Mouse (Mus musculus): ENCODE results near the gene Ccr7.

Gene Ccr7

DNA sequence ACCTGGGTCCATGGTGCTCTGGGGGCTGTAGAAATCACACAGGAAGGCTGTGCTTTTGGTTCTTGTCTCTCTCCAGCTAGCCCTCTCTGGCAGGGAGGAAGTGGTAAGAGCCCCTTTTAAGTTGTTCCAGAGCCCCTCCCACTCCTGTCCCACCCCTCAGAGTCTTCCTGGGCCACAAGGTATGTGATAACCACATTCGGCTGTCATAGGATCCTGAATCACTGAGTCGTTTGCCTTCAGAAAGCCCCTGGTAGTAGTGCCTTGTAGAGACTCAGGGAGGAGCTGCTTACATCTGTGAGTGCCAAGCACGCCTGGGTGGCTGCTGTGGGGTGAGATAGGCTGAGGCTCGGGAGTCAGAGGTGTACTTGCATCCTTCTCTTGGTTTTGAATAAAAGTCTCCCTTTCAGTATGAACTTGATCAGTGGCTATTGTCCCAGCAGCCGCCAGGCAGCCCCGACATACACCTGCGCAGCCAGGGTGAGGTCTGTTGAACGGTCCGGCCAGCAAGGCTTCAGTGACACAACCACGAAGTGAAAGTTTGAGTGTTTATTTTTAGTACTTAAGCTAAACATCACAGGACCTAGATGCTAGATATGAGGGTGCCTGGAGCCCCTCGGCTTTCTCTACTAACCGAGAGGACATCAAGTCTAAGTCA lies at the start of gene Ccr7:
Gene Ccr7 (minus strand): TSS at position 91 of the 655 bp plus-strand sequence.
- peak; percentile 91 for DNase-seq (ENCODE audit: low read depth)

DNA sequence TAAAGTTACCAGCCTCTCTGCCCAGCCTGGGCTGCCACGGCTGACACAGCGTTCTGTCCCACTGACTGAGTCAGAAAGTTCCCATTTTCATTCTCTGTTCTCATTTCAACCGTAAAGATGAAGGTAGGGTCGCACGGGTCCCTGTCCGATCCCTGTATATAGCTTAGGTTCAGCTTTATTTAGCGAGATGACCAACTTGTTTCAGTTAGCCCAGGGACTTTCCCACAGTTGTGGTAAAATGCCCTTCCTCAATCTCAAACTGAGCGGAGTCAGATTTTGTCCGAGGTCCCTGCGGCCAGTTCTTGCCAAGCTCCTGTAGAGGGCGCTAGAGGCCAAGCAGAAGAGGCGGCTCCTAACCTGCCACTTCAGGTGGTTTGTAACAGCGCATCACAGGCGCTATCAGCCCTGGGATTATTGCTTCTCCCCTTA lies 34.3 kb upstream of the Ccr7 start:
- DNase-seq (ENCODE audit: low read depth): peak; percentile 90

DNA sequence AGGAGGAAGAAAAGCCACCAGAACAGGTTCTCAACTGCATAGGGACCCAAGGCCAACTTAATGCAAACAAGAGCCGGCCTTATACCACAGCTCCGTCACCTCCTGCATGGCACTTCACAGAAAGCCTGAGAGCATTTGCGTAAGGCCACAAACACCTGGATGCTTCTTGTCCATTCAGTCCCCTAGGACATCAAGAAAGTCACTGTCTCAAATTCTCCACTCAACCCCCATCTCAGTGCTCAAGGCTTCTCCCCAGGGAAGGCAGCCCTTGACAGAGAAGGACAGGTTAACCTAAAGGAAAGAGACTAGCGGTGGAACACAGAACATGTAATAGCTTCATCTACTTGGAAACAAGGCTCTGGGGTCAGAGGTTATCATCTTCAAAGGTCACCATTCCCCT lies 32.5 kb upstream of the Ccr7 start:
- peak; percentile 14 for DNase-seq (ENCODE audit: low read depth)

DNA sequence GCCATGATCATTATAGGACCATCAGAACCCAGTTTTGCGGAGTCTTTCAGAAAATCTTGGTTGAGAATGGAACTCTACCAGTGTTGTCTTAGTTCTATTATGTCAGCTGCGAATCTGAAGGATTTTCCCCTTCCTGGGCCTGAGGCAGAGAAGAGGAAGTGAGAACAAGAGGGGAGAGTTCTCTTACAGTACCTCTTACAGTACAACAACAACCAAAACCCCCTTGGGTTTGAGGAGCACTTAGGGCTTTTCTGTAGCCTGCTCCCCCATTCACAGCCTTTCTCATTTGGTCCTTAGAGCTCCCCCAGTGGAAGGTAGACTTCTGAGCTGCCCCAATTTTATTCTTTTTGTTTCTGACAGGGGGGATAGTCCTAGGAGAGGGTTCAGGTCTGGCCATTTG lies 32.0 kb upstream of the Ccr7 start:
- DNase-seq (ENCODE audit: low read depth): peak; percentile 47

DNA sequence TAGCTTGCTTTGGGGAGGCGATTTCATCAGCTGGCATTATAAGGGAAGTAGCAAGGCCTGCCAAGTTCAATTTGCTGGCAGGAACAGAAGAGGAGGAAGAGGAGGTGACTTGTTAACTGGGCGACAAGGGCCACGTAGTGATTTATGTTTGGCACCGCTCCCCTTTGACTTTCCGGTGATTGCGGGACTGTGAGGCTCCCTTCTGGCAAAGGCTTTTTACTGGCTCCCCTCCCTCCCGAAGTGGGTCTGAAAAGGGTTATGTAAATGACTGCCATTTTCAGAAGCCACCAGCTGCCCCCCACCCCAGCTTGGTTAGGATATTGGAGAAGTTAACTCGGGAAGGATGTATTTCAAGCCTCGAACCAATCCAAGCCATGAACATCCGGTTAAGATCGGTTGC lies 27.7 kb upstream of the Ccr7 start:
- DNase-seq (ENCODE audit: low read depth): no peak

DNA sequence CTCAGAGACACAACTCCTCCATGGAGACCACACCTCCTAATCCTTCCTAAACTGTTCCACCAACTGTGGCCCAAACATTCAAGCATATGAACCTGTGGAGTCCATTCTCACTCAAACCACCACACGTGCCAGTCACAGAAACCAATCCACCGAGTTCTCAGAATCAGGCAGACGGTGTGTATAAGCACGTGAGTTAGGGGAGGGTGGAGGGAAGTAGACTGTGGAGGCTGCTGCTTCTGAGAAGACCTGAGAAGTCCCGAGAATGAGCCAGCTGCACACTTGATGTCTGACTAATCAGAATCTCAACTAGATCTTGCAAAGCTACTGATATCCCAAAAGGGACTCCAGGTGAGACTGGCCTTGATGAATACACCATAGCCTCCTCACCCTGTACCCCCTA lies 25.2 kb upstream of the Ccr7 start:
- DNase-seq (ENCODE audit: low read depth): peak; percentile 60

DNA sequence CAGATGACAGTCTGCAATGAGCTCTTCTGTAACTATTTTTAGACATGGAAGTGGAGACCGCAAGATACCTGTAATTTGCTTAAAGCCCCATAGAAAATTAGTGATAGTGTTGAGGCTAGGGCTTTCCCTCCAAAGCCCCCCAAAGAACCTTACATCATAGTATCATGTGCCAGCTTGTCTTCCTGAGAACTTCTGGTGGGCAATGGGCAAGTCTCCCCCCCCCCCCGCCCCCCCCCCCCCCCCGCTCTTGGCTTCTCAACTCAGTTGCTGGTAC lies 23.0 kb upstream of the Ccr7 start:
- DNase-seq (ENCODE audit: low read depth): no peak

DNA sequence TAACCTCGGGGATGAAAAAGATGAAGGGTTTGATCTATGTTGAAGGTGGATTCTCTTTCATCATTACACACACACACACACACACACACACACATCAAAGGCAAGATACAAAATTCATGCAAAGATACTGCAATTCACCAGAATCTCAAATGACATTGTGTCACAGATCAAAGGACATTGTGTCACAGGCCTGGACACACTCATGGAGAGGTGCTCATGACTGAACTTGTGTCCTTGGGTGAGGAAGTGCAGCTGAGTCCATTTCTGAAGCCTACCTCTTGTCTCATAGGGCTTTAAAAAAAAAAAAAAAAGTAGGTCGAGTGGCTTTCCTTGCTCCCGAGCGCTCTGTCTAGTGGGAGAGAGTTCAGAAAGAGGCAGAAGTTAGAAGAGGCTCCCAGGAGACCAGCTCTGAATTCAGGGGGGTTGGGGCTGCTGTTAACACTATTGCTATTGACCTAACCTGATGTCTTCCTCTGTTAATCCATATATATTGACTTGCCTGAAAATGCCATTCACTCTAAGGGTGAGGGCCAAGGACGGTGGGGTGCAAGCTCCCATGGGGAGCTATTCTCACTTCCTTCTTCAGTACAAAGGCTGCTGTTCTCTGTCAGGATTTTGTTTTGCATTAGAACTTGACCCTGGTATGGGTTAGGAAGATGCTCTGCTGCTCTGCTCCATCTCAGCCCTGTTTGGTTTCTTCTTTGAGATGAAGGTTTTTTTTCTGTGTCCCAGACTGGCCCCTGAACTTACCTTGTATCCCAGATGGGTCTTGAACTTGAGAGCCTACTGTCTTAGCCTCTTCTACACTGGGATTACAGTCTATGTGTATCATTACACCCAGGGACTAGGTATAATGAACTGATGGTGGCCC lies 22.4 kb upstream of the Ccr7 start:
- DNase-seq (ENCODE audit: low read depth): no peak

DNA sequence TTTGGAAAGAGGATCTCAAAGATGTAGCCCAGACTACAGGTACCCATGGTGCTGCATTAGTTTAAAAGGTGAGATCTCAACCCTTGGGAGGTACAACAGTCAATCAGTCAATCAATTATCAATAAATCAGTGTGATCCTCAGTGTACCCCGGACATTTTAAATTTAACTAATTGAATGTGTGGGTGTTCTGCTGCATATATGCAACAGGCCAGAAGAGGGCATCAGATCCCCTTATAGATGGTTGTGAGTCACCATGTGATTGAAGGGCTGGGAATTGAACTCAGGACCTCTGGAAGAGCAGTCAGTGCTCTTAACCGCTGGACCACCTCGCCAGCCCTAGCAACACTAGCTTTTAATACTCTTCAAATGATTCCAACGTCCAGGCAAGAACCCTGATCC lies 17.1 kb upstream of the Ccr7 start:
- peak; percentile 60 for DNase-seq (ENCODE audit: low read depth)

DNA sequence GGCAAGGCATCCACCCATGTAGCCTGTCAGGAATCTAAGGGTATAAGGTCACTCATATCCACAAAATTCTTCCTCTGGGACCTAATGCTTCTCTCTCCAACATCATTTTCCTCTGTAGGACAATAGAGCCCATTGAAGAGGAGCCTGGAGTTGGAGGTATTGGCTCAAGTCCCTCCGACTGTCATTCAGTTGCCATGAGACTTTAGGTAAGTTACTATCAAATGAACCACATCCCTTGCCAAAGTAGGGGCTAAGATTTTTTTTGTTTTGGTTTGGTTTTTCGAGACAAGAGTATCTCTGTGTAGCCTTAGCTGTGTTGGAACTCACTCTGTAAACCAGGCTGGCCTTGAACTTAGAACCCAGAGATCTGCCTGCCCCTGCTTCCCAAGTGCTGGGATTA lies 16.6 kb upstream of the Ccr7 start:
- DNase-seq (ENCODE audit: low read depth): peak; percentile 68

DNA sequence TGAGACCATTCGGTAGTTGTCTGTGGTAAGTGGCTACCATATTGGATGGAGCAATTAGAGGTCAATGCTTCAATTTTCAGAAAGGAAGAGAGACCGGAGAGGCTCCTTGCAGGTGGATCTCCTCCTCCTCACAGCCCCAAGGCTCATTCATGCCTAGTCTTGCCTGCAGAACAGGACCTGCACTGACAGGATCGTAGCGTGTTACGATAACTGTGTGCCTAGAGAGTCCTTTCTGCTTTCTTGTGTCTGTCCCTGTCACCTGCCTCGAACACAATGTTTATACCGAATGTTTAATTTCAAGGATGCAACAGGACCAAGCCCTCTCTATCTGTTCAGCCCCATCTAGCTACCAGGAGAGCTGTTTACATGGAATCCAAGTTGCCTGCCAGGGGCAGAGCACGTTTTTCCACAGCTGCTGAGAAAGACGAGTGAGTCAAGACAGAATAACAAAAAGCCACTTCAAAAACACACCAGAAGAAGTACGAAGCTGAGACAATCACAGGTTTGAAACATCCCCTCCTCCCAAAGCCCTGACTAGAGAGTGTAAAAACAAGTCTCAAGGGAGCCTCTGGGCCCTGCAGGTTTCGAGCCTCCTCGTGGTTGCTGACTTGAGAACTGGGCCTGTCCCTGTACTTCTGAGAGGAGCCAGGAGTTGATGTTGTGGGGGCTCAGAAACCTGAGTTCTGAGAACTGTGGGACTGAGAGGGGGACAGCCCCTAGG lies 15.8 kb upstream of the Ccr7 start:
- peak; percentile 85 for DNase-seq (ENCODE audit: low read depth)

DNA sequence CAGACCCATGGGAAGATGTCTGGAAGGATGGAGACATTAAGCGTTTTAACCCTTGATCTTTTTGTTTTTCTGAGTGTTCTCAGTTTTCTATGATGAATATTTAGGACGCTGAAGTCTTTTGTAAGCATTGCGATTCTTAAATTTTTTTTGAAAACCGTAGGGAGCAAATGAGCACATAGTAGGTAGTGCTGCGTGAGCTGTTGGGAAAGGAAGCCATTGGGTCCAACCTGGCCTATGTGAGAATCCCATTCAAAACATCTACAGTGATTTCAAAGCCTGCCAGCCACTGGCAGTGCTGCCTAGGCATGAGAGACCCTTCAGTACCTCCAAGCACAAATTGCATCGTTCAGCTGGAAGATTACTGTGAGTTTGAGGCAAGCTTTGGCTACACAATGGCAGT lies 15.1 kb upstream of the Ccr7 start:
- DNase-seq (ENCODE audit: low read depth): no peak

DNA sequence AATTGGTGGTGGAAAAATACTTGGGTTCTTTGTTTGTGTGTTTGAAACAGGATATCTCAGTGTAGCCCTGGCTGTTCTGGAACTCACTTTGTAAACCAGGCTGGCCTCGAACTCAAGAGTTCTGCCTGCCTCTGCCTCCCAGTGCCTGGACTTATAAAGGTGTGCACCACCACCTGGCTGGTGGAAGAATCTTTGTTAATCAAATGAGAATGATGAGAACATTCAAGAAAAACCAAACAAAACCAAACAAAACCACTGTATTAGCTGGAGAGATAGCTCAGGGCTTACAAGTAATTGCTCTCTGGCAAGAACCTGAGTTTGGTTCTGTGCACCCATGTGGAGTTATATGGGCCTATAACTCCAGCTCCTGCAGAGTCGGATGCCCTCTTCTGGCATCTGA lies 14.6 kb upstream of the Ccr7 start:
- DNase-seq (ENCODE audit: low read depth): peak; percentile 32

DNA sequence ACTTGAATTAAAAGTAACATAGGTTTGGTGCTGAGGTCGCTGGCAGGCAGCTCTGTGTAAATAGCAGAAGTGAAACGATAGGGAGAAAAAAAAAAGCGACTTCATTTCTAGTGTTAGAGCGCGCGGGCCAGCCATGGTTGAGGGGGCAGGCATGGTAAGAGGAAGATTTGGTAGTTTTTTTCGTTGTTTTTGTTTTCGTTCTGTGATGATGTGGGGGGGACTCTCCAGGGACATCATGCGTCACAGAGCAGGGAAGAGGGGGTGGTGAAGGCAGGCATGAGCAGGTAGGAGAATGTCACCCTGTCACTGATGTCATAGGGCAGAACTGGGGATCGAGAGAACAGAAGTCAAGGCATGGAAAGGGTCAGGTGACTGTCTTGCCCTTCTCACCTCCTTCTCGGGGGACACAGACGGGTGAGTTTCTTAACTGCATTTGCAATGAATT lies 13.2 kb upstream of the Ccr7 start:
- DNase-seq (ENCODE audit: low read depth): peak; percentile 83

DNA sequence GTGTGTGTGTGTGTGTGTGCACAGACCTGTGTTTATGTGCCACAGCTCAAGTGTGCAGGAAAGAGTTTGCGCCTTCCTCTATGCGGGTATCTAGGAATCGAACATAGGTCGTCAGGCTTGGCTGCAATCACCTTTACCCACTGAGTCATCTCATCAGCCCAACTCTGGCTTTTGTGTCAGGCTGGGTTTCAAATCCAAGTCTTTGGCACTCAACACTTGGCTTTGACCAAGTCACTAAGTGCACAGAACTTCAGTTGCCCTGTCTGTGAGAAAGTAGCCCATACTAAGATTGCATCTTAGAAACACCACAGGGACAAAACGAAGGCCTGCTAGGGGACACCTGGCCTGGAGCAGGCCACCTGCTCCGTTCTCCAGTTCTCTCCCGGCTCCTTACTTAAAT lies 12.7 kb upstream of the Ccr7 start:
- DNase-seq (ENCODE audit: low read depth): no peak

DNA sequence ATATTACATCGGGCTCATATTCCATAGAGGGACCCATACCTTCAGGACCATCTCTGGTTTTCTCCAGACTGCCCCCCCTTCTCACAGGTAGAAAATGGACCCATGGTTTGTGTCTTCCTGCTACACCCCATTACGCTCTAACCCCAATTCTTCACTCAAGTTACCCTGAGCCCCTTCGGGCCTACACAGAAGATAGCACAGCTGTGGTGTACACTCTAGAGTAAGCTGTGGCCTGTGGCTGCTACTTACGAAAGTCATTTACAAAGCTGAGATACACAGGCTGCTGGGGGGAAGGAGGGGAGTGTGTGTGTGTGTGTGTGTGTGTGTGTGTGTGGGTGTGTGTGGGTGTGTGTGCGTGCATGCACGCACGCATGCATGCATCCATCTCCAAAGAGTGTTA lies 11.4 kb upstream of the Ccr7 start:
- peak; percentile 67 for DNase-seq (ENCODE audit: low read depth)

DNA sequence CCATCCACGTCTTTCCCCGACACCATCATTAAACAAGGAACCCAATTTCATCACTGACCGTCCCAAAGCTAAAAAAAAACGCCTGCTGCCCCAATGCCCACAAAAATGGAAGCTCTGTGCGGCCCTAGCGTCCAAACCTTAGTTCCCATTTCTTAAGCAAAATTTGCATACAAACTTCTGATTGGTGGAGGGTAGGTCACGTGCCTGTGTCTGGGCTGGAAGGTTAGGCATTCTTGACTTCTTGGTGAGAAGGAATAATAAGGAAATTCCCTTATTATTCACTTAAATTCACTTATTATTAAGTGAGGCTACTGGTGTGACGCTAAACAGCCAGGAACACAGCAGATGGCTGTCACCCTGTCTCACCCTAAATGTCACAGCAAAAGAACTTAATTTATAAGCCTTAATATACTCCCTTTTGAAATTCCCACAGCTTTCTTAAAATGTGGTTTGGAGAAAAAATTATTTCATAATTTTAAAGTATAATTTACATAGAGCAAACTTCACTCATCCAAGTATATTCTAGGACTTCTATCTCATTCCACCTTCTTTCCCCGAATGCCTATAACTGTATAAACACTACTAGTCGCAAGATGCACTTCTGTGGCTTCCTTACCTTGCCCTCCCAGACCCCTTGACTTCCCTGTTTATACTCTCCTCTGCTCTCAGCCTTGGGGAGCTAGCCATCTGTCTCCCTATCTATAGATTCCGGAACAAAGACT lies 10.3 kb upstream of the Ccr7 start:
- DNase-seq (ENCODE audit: low read depth): peak; percentile 29

DNA sequence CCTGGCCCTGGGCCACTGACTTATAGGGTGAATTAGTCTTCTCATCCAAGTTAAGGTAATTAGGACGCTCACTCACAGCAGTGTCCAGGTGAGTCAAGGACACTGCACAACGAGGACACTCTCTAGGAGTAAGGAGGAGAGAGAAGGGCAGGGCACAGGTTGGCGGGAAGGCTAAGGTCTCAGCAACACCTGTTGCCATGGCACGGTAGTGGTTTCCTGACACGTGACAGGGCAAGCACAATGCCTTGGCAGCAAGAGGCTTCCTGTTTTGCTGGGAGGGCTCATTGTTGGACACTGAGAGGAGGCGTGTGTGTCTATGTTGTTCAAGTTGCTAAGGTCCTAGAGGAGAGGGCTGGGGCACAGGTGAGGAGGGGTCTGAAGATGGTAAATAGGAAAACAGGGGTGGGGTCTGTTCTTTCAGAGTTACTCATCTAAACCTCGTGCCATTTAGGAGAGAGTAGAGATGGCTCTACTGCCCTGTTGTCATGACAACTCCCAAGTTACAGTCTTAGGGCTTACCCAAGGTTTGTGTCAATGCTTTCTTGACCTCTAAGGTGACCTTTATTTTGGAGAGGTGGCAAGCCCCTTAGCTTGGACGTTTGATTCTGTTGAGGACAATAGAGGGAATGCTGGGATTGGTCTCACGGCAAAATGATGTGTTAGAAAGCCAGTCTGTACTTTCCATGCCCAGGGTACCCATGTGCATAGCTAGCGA lies 8.3 kb upstream of the Ccr7 start:
- DNase-seq (ENCODE audit: low read depth): peak; percentile 89

DNA sequence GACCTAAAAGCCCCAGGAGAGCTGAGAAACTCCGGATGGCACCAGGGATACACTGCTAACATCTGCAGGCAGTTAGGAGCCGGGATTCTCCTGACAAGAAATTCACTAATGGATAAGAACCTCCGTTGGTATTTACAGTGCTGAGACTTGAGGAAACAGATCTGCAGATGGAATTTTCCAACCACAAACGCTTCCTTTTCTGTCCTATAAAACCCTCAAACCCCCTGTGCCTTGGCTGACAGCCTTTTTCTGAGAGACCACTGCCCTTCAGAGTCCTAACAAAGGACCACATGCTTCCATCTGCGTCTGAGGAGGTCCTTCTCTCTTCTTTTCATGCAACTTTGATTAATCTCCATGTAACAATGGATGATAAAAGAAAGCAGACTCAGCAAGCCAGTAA lies 6.8 kb upstream of the Ccr7 start:
- DNase-seq (ENCODE audit: low read depth): peak; percentile 61

DNA sequence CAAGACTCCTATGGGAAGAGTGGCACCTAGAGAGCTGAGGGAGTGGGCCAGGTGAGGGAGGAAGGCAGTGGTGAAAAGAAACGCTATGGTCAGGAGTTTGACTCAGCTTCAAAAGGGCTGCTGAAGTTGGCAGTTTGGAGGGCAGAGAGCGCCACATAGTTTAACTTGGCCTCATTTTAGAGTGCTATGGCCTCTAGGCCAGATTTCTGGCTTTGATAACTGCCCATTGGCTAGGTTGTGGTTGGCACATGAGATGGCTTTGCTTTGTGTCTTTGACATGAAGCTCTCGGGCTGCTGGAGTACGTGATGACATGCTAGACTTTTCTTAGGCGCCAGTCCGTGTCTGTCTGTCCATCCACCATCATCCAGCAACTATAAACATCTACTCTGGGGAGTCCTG lies 5.4 kb upstream of the Ccr7 start:
- no peak for DNase-seq (ENCODE audit: low read depth)

DNA sequence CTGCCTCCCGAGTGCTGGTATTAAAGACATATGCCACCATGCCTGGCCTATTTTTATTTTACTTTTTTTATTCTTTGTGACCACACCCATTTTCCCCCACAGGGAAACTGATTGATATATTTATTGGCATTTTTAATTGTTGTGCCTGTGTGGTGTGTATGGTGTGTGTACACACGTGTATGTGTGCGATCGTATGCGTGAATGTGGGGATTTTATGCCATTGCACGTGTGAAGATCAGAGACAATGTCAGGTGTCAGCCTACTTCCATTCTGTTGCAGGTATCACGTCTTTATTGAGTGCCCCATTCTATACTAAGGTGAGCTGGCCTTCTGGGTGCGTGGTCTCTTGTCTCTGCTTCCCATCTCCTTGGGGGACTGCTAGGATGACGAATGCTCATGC lies 940 bp upstream of the Ccr7 start:
- DNase-seq (ENCODE audit: low read depth): peak; percentile 40
